Mouse (Mus musculus) forebrain, embryonic 11.5 days (tissue): ENCODE data around the gene Rbms2. TPM values are rescaled to one million over a fixed set of nuclear protein-coding genes. Genes with fewer than 3 reads are reported as not detected.
"Not testable (repeated sequence)": the region's sequence is repeated elsewhere in the genome, so short reads cannot be mapped to it uniquely, and the experiment has no call there.

Experiments used
- ATAC-seq: fragments of 200-750 bp; cut with Nextera tagmentation; replicated peaks from 2 replicates; pipeline ENCODE4 v1.8.0; 2017; ENCODE audit warnings: moderate TSS enrichment; ENCODE audit not compliant: low FRiP score
- DNase-seq: peaks from one replicate; pipeline ENCODE4 v3.0.0-alpha.2; 2017; ENCODE audit warnings: low spot score
- H3K27ac ChIP-seq: fragments of 300-500 bp; sonication (generic); 2 replicates; pipeline ENCODE4 v1.5.1; 2014; ENCODE audit warnings: low read depth, low read length
- H3K27me3 ChIP-seq: fragments of 300-500 bp; sonication (generic); 2 replicates; pipeline ENCODE4 v1.6.1; 2014; ENCODE audit warnings: mild to moderate bottlenecking, low read length, mixed read lengths; ENCODE audit not compliant: control insufficient read depth, insufficient read depth
- H3K36me3 ChIP-seq: fragments of 300-500 bp; sonication (generic); 2 replicates; pipeline ENCODE4 v1.6.1; 2014; ENCODE audit warnings: mild to moderate bottlenecking, low read length, moderate library complexity, mixed read lengths; ENCODE audit not compliant: control insufficient read depth, insufficient read depth
- H3K4me1 ChIP-seq: fragments of 300-500 bp; sonication (generic); replicated peaks from 2 replicates; pipeline ENCODE4 v1.6.1; 2014; ENCODE audit warnings: low read length, mixed read lengths; ENCODE audit not compliant: control insufficient read depth, insufficient read depth
- H3K4me2 ChIP-seq: fragments of 300-500 bp; sonication (generic); 2 replicates; pipeline ENCODE4 v1.6.1; 2014; ENCODE audit warnings: low read depth, mild to moderate bottlenecking, low read length, moderate library complexity, mixed read lengths; ENCODE audit not compliant: severe bottlenecking
- H3K4me3 ChIP-seq: fragments of 300-500 bp; sonication (generic); 2 replicates; pipeline ENCODE4 v1.5.1; 2014; ENCODE audit warnings: low read depth, low read length
- H3K9ac ChIP-seq: fragments of 300-500 bp; sonication (generic); 2 replicates; pipeline ENCODE4 v1.6.1; 2014; ENCODE audit warnings: low read length
- H3K9me3 ChIP-seq: fragments of 300-500 bp; sonication (generic); 2 replicates; pipeline ENCODE4 v1.6.1; 2016; ENCODE audit warnings: low read length, mixed read lengths; ENCODE audit not compliant: control insufficient read depth
- WGBS: fragments of 180-500 bp; shearing (Covaris S2); extraction: QIAGEN DNeasy Blood & Tissue Kit; methylation state at CpG from one replicate; pipeline ENCODE4 v1.1.7; 2014; 5-methylcytosine and 5-hydroxymethylcytosine counted together
- polyA plus RNA-seq: library from polyadenylated mRNA; unstranded; fragments of >200 nt; fragmentation: Nextera tagmentation; extraction: Ambion mirVana; gene quantifications from 2 replicates; pipeline ENCODE4 v1.2.1, GENCODE M21; 2014

The Rbms2 gene
- polyA plus RNA-seq, 1 experiment from 2014 or later, result 22.3 TPM

DNA sequence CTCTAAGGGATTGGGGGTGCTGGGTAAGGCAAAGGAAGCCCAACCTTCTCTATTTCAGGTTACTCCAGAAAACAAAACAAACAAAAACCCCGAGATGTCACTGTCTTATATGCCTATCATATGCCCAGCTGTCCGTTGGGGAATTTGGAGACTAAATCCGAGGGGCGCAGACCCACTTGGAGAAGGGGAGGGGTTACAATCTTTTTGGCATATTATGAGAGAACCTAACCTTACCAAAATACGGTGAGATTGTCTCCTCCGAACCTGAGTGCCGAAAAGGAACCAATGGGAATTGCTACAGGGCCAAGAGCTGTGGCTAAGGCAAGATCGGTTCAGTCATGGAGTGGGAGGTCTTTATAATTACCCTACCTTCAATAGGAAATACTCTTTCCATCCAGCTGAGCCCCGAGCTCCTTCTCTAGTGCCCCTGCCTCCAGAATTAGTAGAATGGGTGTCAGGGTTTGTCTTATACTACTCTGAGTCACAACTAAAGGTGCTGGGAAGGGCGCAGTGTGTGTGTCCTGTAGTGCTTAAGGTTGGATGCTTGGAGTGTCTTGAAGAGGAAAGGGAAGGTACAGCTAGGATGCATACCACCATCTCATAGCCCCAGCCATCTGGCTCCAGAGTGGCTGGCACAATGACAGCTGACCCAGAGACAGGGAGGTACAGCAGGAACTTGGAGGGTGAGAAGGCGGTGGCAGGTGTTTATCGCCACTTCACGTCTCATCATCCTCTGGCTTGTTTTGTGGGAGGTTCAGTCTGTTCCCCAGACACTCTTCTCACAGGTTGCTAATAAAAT lies 86.4 kb downstream of the Rbms2 start:
- peak overlapping the region; percentile 91 for H3K27ac ChIP-seq
- peaks cover 36% of the 10 kb centered on the region for H3K4me1 ChIP-seq
- DNase-seq (no peak), ATAC-seq (no peak)
- peak overlapping the region; percentile 79 for H3K4me3 ChIP-seq
- WGBS, result 27% methylated on average over 13 of the region's 13 CpGs
- H3K9me3 ChIP-seq, result no peaks in the 10 kb centered on the region
- H3K27me3 ChIP-seq, result no peaks in the 10 kb centered on the region
- H3K9ac ChIP-seq, result no peak overlapping the region
- H3K36me3 ChIP-seq, result peaks cover 8% of the 10 kb centered on the region; the same call in 1 of the 2 replicates
- H3K4me2 ChIP-seq, result peak overlapping the region; percentile 58

DNA sequence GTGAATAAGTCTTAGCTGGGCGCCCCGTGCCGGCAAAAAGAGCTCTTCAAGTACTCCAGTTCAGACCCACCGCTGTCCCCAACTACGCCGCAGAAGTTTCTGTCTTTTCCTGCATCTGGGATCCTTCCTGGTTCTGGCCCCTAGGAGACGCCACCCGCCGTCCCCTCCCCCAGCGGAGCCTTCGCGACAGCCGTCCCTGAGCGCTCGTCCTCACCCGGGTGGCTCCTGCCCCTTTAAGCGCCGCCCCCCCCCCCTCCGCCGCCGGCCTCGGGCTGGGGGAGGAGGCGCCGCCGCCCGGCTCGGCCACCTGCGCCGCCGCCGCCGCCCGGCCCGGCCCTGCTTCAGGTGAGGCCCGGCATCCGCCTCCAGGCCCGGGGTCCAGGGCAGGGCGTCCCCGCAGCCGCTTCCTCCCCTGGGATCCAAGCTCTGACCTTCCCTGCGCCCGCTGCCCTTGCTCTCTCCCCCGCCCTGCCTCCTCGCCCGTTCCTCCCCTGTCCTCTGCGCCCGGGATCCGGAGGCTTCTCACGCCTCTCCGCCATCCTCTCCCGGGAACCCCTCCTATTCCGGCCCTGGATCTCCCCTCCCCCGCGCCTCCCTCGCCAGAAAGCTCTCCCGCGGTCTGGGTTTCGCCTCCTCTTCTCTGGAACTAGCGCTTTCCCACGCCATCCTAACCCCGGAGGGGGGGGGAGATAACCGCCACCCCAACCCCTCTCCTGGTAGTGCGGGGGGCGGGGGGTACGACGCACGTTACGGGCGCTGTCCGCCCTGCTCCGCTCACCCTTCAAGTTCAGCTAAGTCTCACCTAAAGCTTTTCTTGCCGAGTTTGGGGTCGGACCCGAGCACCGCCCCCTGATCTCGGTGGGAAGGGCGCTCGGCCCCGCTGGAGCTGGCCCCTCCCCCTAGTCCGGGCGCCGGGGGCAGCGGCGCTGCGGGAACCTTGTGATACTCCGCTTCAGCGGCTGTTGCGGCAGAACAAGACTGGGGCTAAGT lies 87.3 kb downstream of the Rbms2 start:
- H3K9ac ChIP-seq, result peak overlapping the region; percentile 78
- H3K9me3 ChIP-seq, result no peaks in the 10 kb centered on the region
- peaks cover 15% of the 10 kb centered on the region; the same call in 1 of the 2 replicates for H3K36me3 ChIP-seq
- H3K4me3 ChIP-seq, result peak overlapping the region; percentile 79
- no peaks in the 10 kb centered on the region for H3K27me3 ChIP-seq
- ATAC-seq (peak; percentile 49), DNase-seq (peak; percentile 92)
- peaks cover 32% of the 10 kb centered on the region for H3K4me1 ChIP-seq
- H3K27ac ChIP-seq, result peak overlapping the region; percentile 91
- H3K4me2 ChIP-seq, result peak overlapping the region; percentile 58
- under 1% methylated on average over 73 of the region's 88 CpGs for WGBS

GRCm38 (mm10) chr10:128091564-128092505 lies 88.3 kb downstream of the Rbms2 start, which contains the start of gene Baz2a:
TSS of gene Baz2a (plus strand) at chr10:128091577.
- peak within 1 kb of the TSS; percentile 79 for H3K4me3 ChIP-seq
- DNase-seq (peak; percentile 65), ATAC-seq (0 out of 2 replicates have a peak, but pooled peaks have one; percentile 0)
- peaks cover 32% of the 10 kb centered on the region for H3K4me1 ChIP-seq
- 2% methylated on average over 20 of the region's 20 CpGs for WGBS
- peak within 1 kb of the TSS; percentile 91 for H3K27ac ChIP-seq
- H3K36me3 ChIP-seq, result peaks cover 15% of the 10 kb centered on the region; the same call in 1 of the 2 replicates
- no peaks in the 10 kb centered on the region for H3K9me3 ChIP-seq
- peak within 1 kb of the TSS; percentile 78 for H3K9ac ChIP-seq
- no peaks in the 10 kb centered on the region for H3K27me3 ChIP-seq
- H3K4me2 ChIP-seq, result peak within 1 kb of the TSS; percentile 58

GRCm38 (mm10) chr10:128090651-128091563 lies 89.2 kb downstream of the Rbms2 start:
- ATAC-seq, result peak; percentile 31
- peak overlapping the region; percentile 78 for H3K9ac ChIP-seq
- H3K9me3 ChIP-seq, result no peaks in the 10 kb centered on the region
- H3K27me3 ChIP-seq, result no peaks in the 10 kb centered on the region
- 12% methylated on average over 14 of the region's 14 CpGs for WGBS
- peaks cover 28% of the 10 kb centered on the region for H3K4me1 ChIP-seq
- peaks cover 21% of the 10 kb centered on the region for H3K36me3 ChIP-seq
- H3K27ac ChIP-seq, result peak overlapping the region; percentile 37; the same call in 1 of the 2 replicates
- peak overlapping the region; percentile 58 for H3K4me2 ChIP-seq
- DNase-seq, result peak; percentile 92
- peak overlapping the region; percentile 79 for H3K4me3 ChIP-seq

DNA sequence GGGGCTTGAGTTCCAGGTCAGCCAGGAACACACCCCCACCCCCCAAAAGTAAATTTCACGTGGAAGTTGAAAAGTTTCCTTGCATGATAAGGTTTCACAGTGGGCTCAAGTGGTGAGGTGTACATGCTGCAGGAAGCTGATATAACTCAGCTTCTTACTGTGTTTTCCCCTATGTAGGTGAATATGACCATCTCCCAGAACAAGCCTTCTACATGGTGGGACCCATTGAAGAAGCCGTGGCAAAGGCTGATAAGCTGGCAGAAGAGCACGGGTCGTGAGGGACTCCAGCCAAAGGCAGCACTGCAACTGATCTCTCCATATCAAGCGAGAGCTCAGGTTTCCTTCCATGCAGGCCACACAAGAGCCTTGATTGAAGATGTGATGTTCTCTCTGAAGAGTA lies 90.3 kb downstream of the Rbms2 start:
- ATAC-seq, result no peak
- Histone ChIP-seq H3K36me3 (peaks cover 26% of the 10 kb centered on the region), H3K4me1 (peaks cover 28% of the 10 kb centered on the region), H3K27ac (no peak overlapping the region), H3K27me3 (no peaks in the 10 kb centered on the region), H3K9ac (no peak overlapping the region), H3K9me3 (no peaks in the 10 kb centered on the region), H3K4me3 (no peak overlapping the region), H3K4me2 (no peak overlapping the region)
- DNase-seq, result no peak
- WGBS, result 80% methylated on average over 5 of the region's 5 CpGs

DNA sequence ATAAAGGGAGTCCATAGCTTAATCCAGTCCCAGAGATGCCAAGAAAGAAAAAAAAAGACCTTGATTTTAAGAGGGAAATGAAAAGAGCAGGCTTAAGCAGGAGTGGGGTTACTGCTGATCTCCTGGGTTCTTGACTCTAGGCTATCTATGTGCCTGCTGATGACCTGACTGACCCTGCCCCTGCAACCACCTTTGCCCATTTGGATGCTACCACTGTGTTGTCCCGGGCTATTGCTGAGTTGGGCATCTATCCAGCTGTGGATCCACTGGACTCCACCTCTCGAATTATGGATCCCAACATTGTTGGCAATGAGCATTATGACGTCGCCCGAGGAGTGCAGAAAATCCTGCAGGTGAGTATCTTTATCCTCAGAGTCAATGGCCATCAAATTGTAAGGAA lies 91.9 kb downstream of the Rbms2 start:
- H3K27me3 ChIP-seq, result no peaks in the 10 kb centered on the region
- DNase-seq, result no peak
- no peak overlapping the region for H3K4me2 ChIP-seq
- H3K9ac ChIP-seq, result no peak overlapping the region
- H3K27ac ChIP-seq, result no peak overlapping the region
- peaks cover 17% of the 10 kb centered on the region for H3K4me1 ChIP-seq
- no peaks in the 10 kb centered on the region for H3K9me3 ChIP-seq
- WGBS, result 97% methylated on average over 5 of the region's 5 CpGs
- H3K36me3 ChIP-seq, result peaks cover 26% of the 10 kb centered on the region
- ATAC-seq, result no peak
- no peak overlapping the region for H3K4me3 ChIP-seq

- H3K9me3 ChIP-seq, H3K27me3 ChIP-seq, H3K27ac ChIP-seq, ATAC-seq, H3K4me2 ChIP-seq, H3K4me3 ChIP-seq, H3K9ac ChIP-seq, DNase-seq: not testable (repeated sequence)
- Histone ChIP-seq H3K4me1 (peaks cover 17% of the 10 kb centered on the region), H3K36me3 (peaks cover 26% of the 10 kb centered on the region)
- 85% methylated on average over 2 of the region's 2 CpGs for WGBS
Observed at GRCm38 (mm10) chr10:128087216-128087615, 92.9 kb downstream of the Rbms2 start.
